Mouse (Mus musculus): ENCODE measurements around the gene Gm3336.

DNA sequence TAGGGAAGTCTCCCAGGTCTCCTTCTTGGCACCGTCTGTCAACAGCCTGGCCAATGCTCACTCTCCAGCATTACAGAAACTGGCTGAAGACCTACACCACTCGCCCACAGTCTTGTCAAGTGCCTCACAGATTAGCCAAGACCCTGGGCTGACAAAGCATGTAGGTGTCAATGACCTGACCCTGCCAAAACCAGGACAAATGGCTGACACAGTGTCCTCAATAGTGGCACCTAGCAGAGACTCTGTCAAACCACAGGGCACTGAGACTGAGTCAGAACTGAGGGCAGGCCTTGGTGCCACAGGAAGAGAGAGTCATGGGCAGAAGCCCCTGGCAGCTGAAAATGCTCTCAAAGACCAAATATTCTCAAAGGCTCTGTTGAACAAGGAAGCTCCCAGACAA lies 3.3 kb upstream of the Gm3336 start:
- TF ChIP-seq TAL1 (IDR thresholded peaks at IDR 0.05; ENCODE audit: low read length), result no peak
- no peak for TF ChIP-seq GATA1 (IDR thresholded peaks at IDR 0.05; ENCODE audit: low read length)

Measured in erythroblast, embryonic 14.5 days (primary cell).